Mouse (Mus musculus): ENCODE results near the gene G6pdx. TPM values are rescaled to one million over a fixed set of nuclear protein-coding genes. Genes with fewer than 3 reads are reported as not detected.

Gene G6pdx
- 10 to 100 TPM; 14.0 to 16.2 TPM for total RNA-seq (2021)
- long read RNA-seq, experiment 1, transcript G6pdx-201 (13 exons, 2,652 nt), result major isoform, 6 of 9 reads
- long read RNA-seq, experiment 1, partial matches to known transcripts, result 2 of 9 reads
- long read RNA-seq, experiment 1, other reads (novel, unspliced or antisense), result 1 of 9 reads
- long read RNA-seq, experiment 2, transcript G6pdx-201 (13 exons, 2,652 nt), result major isoform, 13 of 16 reads
- long read RNA-seq, experiment 2, partial matches to known transcripts, result 0 of 16 reads
- long read RNA-seq, experiment 2, other reads (novel, unspliced or antisense), result 3 of 16 reads

GRCm38 (mm10) chrX:74428826-74429276 is at the start of gene G6pdx:
Gene G6pdx, minus strand, starts transcription at chrX:74429194.
- DNase-seq (ENCODE audit: low spot score in 2 of 2), result peak; percentile 68 to 86

DNA sequence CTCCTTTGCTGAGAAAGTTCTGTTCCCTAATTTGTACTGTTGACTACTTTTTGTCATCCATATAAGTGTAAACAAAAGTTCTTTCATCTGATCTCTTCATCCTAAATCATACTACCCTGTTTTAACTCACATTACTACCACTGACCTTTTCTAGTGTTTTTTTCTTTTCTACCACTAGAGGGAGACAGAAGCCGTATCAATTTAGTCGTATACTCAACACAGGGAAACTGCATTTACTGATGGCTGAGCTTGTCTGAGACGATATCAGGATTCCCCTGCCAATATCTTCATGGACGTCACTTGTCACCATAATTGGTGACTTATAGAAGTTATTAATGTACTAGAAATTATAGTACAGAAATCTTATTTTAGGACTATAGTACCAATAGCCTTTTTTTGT is 23.8 kb upstream of the G6pdx start:
- DNase-seq (ENCODE audit: low spot score in 2 of 2), result no peak

DNA sequence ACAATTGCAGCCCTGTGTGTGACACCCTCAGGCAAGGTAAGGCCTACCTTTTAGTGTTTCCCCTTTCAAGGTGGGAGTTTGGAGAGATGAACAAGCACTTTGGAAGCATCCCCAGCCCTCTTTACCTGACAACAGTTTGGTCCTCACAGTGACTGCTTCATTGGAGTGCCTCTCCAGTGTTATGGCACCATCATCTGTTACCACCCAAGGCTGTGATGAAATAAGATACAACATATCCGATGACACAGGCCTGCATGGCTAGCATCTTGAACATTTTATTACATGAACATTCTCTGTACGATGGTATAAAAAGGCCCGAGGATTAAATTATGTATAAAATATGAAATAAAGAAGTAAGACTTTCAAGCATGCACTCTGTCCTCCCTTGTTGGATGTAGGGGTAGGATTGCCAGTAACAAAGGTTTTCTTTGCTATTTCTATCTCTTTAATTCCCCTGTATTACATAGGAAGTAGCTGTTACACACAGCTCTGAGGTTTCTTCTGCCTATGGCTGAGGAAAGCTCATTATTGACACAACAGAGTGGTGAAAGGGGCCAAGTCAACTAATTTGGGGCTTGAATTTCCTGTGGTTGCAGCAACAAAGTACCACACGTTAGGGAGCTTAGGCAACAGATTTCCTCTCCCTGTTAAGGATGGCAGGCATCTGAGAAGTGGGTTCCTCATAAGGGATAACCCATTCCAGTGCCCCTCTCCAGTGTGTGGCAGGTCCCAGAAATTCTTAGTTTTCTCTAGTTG is 22.3 kb upstream of the G6pdx start:
- DNase-seq (ENCODE audit: low spot score in 2 of 2), result no peak

- DNase-seq (ENCODE audit: low spot score in 2 of 2), result peak; percentile 29 to 47
Measured at GRCm38 (mm10) chrX:74429290-74429821, 362 bp upstream of the G6pdx start.

- no peak for DNase-seq (ENCODE audit: low spot score in 2 of 2)
Measured at GRCm38 (mm10) chrX:74428146-74428825, 708 bp downstream of the G6pdx start.

DNA sequence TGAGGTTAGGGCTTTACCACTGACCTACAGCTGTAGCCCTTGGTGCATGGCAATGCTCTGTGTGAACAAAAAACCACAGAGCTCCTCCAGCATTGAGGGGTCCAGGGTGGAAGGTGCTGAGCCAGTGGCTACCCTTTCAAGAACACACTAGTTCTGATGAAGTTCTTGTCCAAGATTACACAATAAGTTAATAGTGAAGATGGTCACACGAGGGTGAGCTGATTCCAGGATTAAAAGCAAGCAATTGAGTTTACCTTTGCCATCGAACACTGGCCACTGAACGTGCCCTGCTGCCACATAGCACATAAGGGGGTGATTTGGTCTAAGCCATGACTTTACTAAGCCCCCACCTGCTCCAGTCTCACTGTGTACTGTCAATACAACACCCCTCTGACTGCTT is 1.9 kb downstream of the G6pdx start:
- DNase-seq (ENCODE audit: low spot score in 2 of 2), result no peak

DNA sequence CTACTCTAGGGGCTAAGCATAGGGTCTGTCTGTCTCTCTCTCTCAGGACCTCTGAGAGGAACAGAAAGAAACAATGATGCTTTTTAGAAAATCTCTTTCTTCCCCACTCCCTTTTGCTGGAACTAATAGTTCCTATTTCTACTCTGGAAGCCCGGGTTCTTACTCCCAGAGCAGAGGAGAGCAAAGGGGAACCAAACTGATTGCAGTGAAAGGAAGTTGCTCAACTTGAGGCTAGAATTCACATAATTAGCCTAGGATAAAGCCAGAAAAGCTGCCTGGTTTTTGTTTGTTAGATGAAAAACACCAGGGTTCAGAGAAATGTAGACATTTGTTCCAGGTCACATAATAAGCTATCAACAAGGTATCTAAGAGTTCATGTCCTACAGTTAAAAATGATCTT is 2.7 kb downstream of the G6pdx start:
- DNase-seq (ENCODE audit: low spot score in 2 of 2), result no peak

DNA sequence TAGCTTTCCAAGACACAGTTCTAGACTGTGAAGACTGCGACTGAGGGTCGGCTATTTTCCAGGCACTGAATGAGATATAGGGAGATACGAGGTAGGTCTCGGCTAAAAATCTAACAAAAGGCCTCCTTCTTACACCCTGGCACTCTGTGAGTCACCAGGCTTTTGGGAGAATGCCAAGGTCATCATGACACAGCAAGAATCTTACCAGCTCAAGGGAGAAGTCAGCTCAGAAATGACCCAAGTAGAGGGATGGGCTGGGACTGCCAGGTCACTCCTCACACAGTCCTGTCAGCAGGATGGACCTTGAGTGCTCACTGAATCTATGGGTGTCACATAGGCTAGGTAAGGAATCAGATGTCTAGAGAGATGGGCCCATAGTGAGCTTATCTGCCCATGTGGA is 3.8 kb downstream of the G6pdx start:
- DNase-seq (ENCODE audit: low spot score in 2 of 2), result peak in 1 of 2 experiments; percentile 7

GRCm38 (mm10) chrX:74424443-74424842 is 4.6 kb downstream of the G6pdx start:
- DNase-seq (ENCODE audit: low spot score in 2 of 2), result no peak

DNA sequence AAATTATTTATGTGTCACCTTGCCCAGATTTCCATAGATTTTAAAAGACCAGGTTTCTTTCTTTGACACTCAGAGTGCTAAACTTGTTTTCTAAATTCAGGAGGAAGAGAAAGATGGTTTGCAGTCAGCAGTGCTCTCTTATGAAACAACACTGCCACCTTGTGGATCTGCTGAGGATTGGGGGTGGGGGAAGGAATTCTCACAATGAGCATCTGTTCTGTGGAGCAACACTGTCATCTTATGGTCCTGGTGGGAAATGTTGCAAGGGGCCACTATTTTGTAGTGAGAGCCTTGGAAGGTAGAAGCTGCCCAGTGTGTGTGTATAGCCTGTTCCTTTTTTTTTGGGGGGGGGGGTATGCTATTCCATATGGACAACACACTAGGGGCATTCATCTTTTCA is 15.6 kb downstream of the G6pdx start:
- DNase-seq (ENCODE audit: low spot score in 2 of 2), result peak; percentile 35 to 45

DNA sequence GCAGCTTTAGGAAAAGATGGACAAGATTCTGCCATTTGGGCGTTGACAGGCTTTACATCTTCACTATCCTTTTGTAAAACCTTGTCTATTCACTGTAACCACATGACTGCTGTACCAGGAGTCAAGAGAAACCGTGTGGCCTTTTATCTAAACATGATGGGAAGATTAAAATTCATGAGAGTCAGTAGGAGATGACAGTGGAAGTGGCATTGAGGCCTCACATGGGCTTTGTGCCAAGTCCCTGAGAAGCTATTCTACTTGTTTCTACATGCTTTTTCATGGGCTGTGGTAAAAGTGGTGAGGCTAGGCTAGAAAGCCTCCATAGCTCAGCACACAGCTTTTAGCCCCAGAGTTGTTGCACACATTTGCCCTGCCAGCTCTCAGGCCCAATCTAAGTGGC is 20.7 kb downstream of the G6pdx start:
- DNase-seq (ENCODE audit: low spot score in 2 of 2), result no peak

GRCm38 (mm10) chrX:74400136-74400535 is 28.9 kb downstream of the G6pdx start:
- DNase-seq (ENCODE audit: low spot score in 2 of 2), result no peak

DNA sequence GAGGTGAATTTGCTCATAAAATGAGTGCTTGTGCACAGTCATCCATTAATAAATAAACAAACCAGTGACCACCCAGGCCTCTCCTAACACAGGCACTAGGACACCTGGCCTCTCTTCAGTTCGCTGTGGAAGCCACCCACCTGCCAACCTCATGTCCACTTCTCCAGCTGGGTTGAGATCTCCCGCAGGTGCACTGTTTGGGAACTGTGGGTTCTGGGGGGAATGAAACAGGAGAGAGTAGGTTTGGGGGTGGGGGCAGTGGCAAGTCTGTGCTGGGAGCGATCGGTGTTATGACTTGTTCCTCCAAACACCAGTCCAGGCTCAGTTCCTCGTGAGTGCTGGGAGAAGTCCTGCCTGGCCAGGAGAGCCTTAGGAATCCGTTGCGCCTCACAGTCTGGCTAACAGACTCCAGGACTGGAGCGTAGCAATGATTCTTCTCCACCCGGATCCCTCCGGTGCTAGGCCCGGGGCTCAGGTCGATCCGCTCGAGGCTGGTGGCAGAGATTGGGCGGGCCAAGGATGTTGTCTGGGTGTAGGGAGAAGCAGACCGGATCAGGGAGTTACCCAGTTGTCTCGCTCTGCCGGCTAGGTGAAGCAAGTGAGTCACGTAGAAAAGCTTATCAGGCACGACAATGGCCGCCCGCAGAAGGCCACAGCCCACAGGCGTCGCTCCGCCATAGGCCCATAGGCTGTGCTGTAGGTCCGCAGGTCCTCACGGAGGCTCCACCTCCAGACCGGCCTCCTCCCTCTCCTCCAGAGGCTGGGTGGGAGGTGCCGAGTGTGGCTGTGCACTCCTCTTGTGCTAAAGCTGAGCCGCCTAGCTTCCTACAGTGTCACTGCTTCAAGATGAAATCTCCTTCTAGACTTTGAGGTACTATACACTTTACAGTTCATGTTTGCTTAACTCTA is 36.2 kb downstream of the G6pdx start, which contains the start of the genes Fam3a and Ikbkg:
Gene Fam3a, minus strand, starts transcription at position 738 of the 909 bp plus-strand sequence.
Gene Ikbkg, plus strand, starts transcription at position 756 of the 909 bp plus-strand sequence.
- DNase-seq (ENCODE audit: low spot score in 2 of 2), result peak; percentile 61 to 72

DNA sequence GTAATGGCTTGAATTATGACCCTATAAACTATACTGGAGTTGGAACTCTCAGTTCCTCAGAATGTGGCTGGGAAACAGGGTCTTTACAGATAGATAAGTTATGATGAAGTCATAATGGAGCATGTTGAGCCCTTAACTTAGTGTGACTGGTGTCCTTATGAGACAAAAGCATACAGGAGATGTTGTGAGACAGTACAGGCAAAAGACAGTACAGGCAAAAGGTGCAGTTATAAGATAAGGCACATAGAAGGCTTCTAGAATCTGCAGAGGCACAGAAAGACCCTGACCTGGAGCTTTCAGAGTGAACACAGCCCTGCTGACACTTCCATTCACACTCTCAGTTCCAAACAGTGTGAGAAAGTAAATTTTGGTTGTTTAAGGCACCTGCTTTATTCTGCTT is 40.8 kb downstream of the G6pdx start:
- no peak for DNase-seq (ENCODE audit: low spot score in 2 of 2)

GRCm38 (mm10) chrX:74384451-74384850 is 44.5 kb downstream of the G6pdx start:
- no peak for DNase-seq (ENCODE audit: low spot score in 2 of 2)

DNA sequence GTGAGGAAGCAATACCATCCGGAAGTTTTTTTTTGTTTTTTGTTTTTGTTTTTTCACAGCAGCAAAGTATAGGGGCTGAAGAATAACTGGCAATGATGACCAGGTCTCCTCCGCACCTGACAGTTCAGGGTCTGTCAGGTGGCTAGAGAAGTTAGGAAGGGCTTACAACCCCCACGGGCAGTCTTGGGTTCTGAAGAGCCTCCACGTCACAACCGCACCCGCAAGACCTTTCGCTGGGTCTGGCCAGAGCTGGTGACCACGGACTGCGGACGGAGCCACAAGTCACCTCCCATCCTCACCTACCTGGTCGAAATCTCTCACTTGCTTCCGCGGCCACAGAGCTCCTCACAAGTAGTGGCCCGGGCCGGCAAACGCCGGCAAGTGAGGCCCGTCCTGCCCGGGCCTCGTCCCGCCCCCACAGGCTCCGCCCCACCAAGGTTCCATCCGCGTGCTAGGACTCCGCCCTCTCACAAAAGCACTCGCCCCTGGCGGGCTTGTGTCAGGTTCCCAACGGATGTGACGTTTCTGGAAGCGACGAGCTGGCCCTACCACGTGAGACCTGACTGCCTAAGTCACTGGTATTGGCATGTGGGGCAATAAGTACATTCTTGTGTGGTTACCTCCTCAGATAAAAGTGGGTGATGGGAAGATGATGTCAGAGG is 56.0 kb downstream of the G6pdx start, which contains the start of the genes Ubl4a and Slc10a3:
Gene Ubl4a, minus strand, starts transcription at position 331 of the 662 bp plus-strand sequence.
Gene Slc10a3, minus strand, starts transcription at position 462 of the 662 bp plus-strand sequence.
- peak; percentile 62 to 78 for DNase-seq (ENCODE audit: low spot score in 2 of 2)

DNA sequence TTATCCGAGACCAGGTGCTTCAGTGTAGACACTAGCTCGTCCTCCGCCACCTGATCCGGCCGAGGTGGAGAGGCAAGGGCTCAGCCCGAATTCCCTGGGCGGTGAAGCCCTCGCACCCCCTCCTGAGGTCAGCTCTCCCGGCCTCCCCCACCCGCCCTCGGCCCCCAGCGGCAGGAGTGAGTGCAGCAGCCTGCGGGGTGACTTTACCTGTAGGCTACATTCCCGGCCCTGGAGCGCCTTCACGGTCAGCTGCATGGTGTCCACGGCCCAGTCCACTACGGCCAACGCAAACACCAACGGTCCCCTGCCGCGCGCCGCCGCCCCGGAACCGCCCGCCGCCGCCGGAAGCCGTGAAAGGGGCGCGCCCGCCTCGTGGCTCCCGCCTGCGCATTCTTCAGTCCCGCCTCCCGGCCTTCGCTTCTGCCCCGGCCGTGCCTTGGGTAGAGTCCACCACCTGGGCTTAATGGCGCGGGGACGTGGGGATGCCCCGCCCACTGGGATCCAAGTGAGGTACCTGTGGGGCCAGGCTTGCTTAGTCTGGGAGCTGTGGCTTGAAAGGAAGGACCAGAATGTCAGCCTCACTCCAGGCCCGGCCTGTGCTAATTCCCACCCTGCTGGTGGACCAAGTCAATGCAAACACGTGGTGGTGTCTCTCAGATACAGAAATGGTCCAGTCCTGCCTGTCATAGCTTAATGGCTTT is 60.6 kb downstream of the G6pdx start:
- peak; percentile 55 to 66 for DNase-seq (ENCODE audit: low spot score in 2 of 2)

DNA sequence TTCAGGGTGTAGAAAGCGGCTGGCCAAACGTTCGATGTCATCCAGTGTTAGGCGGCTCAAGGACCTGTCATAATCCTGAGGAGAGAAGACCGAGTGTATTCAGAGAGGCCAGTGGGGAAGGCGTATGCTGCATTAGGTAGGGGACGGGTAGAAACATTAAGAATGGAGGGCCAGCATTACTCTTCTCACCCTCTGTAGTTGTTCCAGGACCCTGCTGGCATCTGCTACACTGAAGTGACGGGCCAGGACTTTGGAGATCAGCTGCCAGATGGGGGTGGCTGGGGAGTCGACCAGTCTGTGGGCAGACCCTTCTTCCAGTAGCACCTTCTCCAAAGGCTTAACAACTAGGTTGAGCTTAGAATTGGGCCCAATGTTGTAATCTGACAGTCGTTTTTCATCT is 61.5 kb downstream of the G6pdx start:
- DNase-seq (ENCODE audit: low spot score in 2 of 2), result no peak
